Mouse (Mus musculus) lung, postnatal 0 days (tissue): ENCODE data around the gene Nrcam.

Experiments used
- CTCF ChIP-seq: IDR thresholded peaks from 2 replicates; pipeline ENCODE4 v1.5.1; 2016; ENCODE audit warnings: antibody characterized with exemption, mild to moderate bottlenecking
- EP300 ChIP-seq: IDR thresholded peaks from 2 replicates; pipeline ENCODE4 v1.6.1; 2016; ENCODE audit warnings: antibody characterized with exemption, mild to moderate bottlenecking, control low read depth

DNA sequence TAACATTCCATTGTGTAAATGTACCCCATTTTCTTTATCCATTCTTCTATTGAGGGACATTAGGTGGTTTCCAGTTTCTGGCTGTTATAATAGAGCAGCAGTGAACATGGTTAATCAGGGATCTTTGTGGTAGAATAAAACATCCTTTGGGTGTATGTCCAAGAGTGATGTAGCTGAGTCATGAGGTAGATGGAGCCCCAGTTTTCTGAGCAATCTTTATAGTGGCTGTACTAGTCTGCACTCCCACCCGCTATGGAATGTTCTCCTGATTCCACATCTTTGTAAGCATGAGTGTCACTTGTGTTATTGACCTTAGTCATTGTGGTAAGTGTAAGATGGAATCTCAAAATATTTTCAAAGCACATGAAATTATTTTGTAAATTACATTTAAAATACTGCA lies 24.7 kb upstream of the Nrcam start:
- TF ChIP-seq CTCF (no peak), EP300 (no peak)
